Comparison of ENCODE assay signal across 6 mouse cellular contexts in genomic region chrX:145938992-145939391, GRCm38 (mm10).
DNase-seq lines count a peak whose midpoint lies in the region; ATAC-seq and TF ChIP-seq lines count a peak whose summit lies in the region.
"Not testable (repeated sequence)": the region's sequence is repeated elsewhere in the genome, so short reads cannot be mapped to it uniquely, and the experiment has no call there.

No protein-coding gene starts in this region.

- not testable (repeated sequence) for TF ChIP-seq POLR2A in MEL (IDR thresholded peaks at IDR 0.05; ENCODE audit: control insufficient read depth in 1 of 2, insufficient read depth in 1 of 2, low read depth in 1 of 2, low read length in 2 of 2, poor library complexity in 1 of 2)

- H3K79me2 ChIP-seq in MEL (ENCODE audit: control insufficient read depth, insufficient read depth, low read length, poor library complexity), result not testable (repeated sequence)

- TF ChIP-seq CTCF in MEL (IDR thresholded peaks at IDR 0.05 in 2 of 3, conservative IDR thresholded peaks at IDR 0.05 in 1 of 3; ENCODE audit: control insufficient read depth in 1 of 3, insufficient read depth in 1 of 3, low read depth in 2 of 3, low read length in 3 of 3, poor library complexity in 1 of 3, severe bottlenecking in 1 of 3); liver, postnatal 0 days (IDR thresholded peaks at IDR 0.05; ENCODE audit: low read depth): not testable (repeated sequence)

- not testable (repeated sequence) for H3K27me3 ChIP-seq in MEL (ENCODE audit: control insufficient read depth in 1 of 2, insufficient read depth in 2 of 2, low read length in 2 of 2); liver, embryonic 13.5 days; liver, embryonic 15.5 days; liver, postnatal 0 days (ENCODE audit: insufficient read depth, low read length)

- not testable (repeated sequence) for H3K4me3 ChIP-seq in MEL (ENCODE audit: control insufficient read depth in 1 of 2, insufficient read depth in 1 of 2, low read depth in 2 of 2, low read length in 2 of 2); liver, embryonic 13.5 days (replicated peaks); liver, embryonic 15.5 days (replicated peaks); liver, postnatal 0 days (ENCODE audit: low read depth, low read length)

- not testable (repeated sequence) for H3K36me3 ChIP-seq in MEL (ENCODE audit: control insufficient read depth in 1 of 2, insufficient read depth in 2 of 2, low read length in 2 of 2); liver, embryonic 13.5 days; liver, embryonic 15.5 days (replicated peaks); liver, postnatal 0 days (replicated peaks; ENCODE audit: insufficient read depth, low read length)

- peak; percentile 40 for DNase-seq in MEL (ENCODE audit: low read depth, low spot score)
- DNase-seq in liver, result peak; percentile 7
- DNase-seq in liver, embryonic 13.5 days, result peak; percentile 9
- peak; percentile 9 for DNase-seq in liver, postnatal 0 days

- peak; percentile 84 for ATAC-seq in erythroblast, adult 5-6 weeks (replicated peaks; ENCODE audit: low FRiP score, poor library complexity, severe bottlenecking)
- peak; percentile 93 for ATAC-seq in liver, embryonic 13.5 days (ENCODE audit: low read depth)
- peak; percentile 86 for ATAC-seq in liver, embryonic 15.5 days (ENCODE audit: insufficient read depth)
- ATAC-seq in liver, postnatal 0 days, result peak; percentile 92

- H3K9ac ChIP-seq in MEL (ENCODE audit: control insufficient read depth, low read depth, low read length, poor library complexity, severe bottlenecking); liver, embryonic 13.5 days; liver, embryonic 15.5 days; liver, postnatal 0 days (replicated peaks): not testable (repeated sequence)

- not testable (repeated sequence) for H3K4me2 ChIP-seq in liver, embryonic 13.5 days; liver, embryonic 15.5 days; liver, postnatal 0 days (ENCODE audit: low read depth, low read length)

- H3K9me3 ChIP-seq in MEL (replicated peaks; ENCODE audit: insufficient read depth, low read length); liver, embryonic 13.5 days (replicated peaks); liver, embryonic 15.5 days (replicated peaks); liver, postnatal 0 days (ENCODE audit: low read length): not testable (repeated sequence)

- H3K4me1 ChIP-seq in MEL (ENCODE audit: control insufficient read depth in 1 of 2, insufficient read depth in 2 of 2, low read length in 2 of 2); liver, embryonic 13.5 days (replicated peaks); liver, embryonic 15.5 days (replicated peaks); liver, postnatal 0 days (ENCODE audit: insufficient read depth): not testable (repeated sequence)

- not testable (repeated sequence) for TF ChIP-seq RAD21 in MEL (IDR thresholded peaks at IDR 0.05; ENCODE audit: low read depth, low read length)

- TF ChIP-seq EP300 in MEL (IDR thresholded peaks at IDR 0.05; ENCODE audit: low read depth in 1 of 2, low read length in 2 of 2); liver, postnatal 0 days (IDR thresholded peaks at IDR 0.05; ENCODE audit: low read depth): not testable (repeated sequence)

- not testable (repeated sequence) for H3K27ac ChIP-seq in MEL (ENCODE audit: control insufficient read depth, low read depth, low read length); liver, embryonic 13.5 days; liver, embryonic 15.5 days (replicated peaks); liver, postnatal 0 days (ENCODE audit: low read depth)

TF ChIP-seq in MEL, 35 proteins besides CTCF, POLR2A, EP300 and RAD21:
- peak; percentile 15; the same call in 1 of the 2 replicates for TF ChIP-seq TAL1 (IDR thresholded peaks at IDR 0.05; ENCODE audit: low read length)
- peak; percentile 13; the same call in 1 of the 2 replicates for TF ChIP-seq TCF12 (IDR thresholded peaks at IDR 0.05; ENCODE audit: low read depth, low read length)
TF ChIP-seq in MEL: peak in this region for 2; not testable (repeated sequence) for 33.
